ENCODE assay signal across 12 mouse cellular contexts in genomic region chr8:120224521-120225420, GRCm38 (mm10). TPM values are rescaled to one million over a fixed set of nuclear protein-coding genes. Genes with fewer than 3 reads are reported as not detected.
A peak's percentile ranks its signal among the peaks of the same experiment; 100 is the strongest.
DNase-seq lines count a peak whose midpoint lies in the region; ATAC-seq lines count a peak whose summit lies in the region.
"Had no signal": no experiment of that assay in that cellular context is flagged by ENCODE, and none has a peak within 500 bp of the region (broad histone marks: within the 10 kb centered on the region; RNA-seq: fewer than 3 reads in every experiment).

No protein-coding gene starts in this region.

- no peaks in the 10 kb centered on the region for H3K36me3 ChIP-seq in heart, embryonic 10.5 days
- H3K36me3 ChIP-seq in heart, embryonic 11.5 days (ENCODE audit: control insufficient read depth, insufficient read depth, low read length): no peaks in the 10 kb centered on the region
- H3K36me3 ChIP-seq in embryonic facial prominence, embryonic 11.5 days (replicated peaks; ENCODE audit: control insufficient read depth, insufficient read depth, low read depth, low read length): no peaks in the 10 kb centered on the region
- H3K36me3 ChIP-seq in limb, embryonic 15.5 days: no peaks in the 10 kb centered on the region
- H3K36me3 ChIP-seq in kidney, embryonic 15.5 days: no peaks in the 10 kb centered on the region

- peak overlapping the region; percentile 44 for H3K27ac ChIP-seq in heart, embryonic 10.5 days
- H3K27ac ChIP-seq in heart, embryonic 11.5 days (ENCODE audit: low read depth, low read length): no peak overlapping the region
- peak overlapping the region; percentile 52; the same call in 1 of the 2 replicates for H3K27ac ChIP-seq in embryonic facial prominence, embryonic 11.5 days (replicated peaks; ENCODE audit: low read depth, low read length)
- H3K27ac ChIP-seq in limb, embryonic 15.5 days: 0 out of 2 replicates have a peak overlapping the region, but pooled peaks have one; percentile 47
- no peak overlapping the region for H3K27ac ChIP-seq in kidney, embryonic 15.5 days

- H3K27me3 ChIP-seq in heart, embryonic 10.5 days (ENCODE audit: insufficient read depth, poor library complexity, severe bottlenecking): peaks cover 22% of the 10 kb centered on the region
- H3K27me3 ChIP-seq in heart, embryonic 11.5 days (ENCODE audit: control insufficient read depth, insufficient read depth, low read length): peaks cover 9% of the 10 kb centered on the region
- no peaks in the 10 kb centered on the region; the same call in 1 of the 2 replicates for H3K27me3 ChIP-seq in embryonic facial prominence, embryonic 11.5 days (ENCODE audit: control insufficient read depth, insufficient read depth, low read length)
- H3K27me3 ChIP-seq in limb, embryonic 15.5 days: peaks cover 6% of the 10 kb centered on the region; the same call in 1 of the 2 replicates
- H3K27me3 ChIP-seq in kidney, embryonic 15.5 days: peaks cover 30% of the 10 kb centered on the region

- H3K4me3 ChIP-seq in heart, embryonic 10.5 days: no peak overlapping the region
- H3K4me3 ChIP-seq in heart, embryonic 11.5 days (ENCODE audit: low read depth, low read length): no peak overlapping the region
- no peak overlapping the region for H3K4me3 ChIP-seq in embryonic facial prominence, embryonic 11.5 days (ENCODE audit: low read depth, low read length)
- no peak overlapping the region for H3K4me3 ChIP-seq in limb, embryonic 15.5 days
- no peak overlapping the region for H3K4me3 ChIP-seq in kidney, embryonic 15.5 days (replicated peaks)

- no peaks in the 10 kb centered on the region for H3K9me3 ChIP-seq in heart, embryonic 10.5 days
- no peaks in the 10 kb centered on the region for H3K9me3 ChIP-seq in heart, embryonic 11.5 days (replicated peaks; ENCODE audit: control insufficient read depth, low read length)
- no peaks in the 10 kb centered on the region for H3K9me3 ChIP-seq in embryonic facial prominence, embryonic 11.5 days (replicated peaks; ENCODE audit: control insufficient read depth, low read length)
- H3K9me3 ChIP-seq in limb, embryonic 15.5 days: no peaks in the 10 kb centered on the region
- H3K9me3 ChIP-seq in kidney, embryonic 15.5 days (replicated peaks): no peaks in the 10 kb centered on the region

- no peak for DNase-seq in heart, embryonic 10.5 days (ENCODE audit: low spot score)
- peak; percentile 71 for DNase-seq in A20 (ENCODE audit: low read depth, low spot score)
- peak; percentile 33 for DNase-seq in embryonic facial prominence, embryonic 11.5 days (ENCODE audit: low spot score)
- DNase-seq in cerebellum, postnatal 14 days: no peak
- DNase-seq in layer of hippocampus, adult 9-11 months: no peak
- DNase-seq: adrenal gland, postnatal 10 days; heart, adult 18-20 months; kidney, adult 9 months; left cerebral cortex, postnatal 4 days had no signal

- H3K4me1 ChIP-seq in heart, embryonic 10.5 days: peaks cover 87% of the 10 kb centered on the region
- H3K4me1 ChIP-seq in heart, embryonic 11.5 days (ENCODE audit: control insufficient read depth, insufficient read depth, low read length): peaks cover 43% of the 10 kb centered on the region
- H3K4me1 ChIP-seq in embryonic facial prominence, embryonic 11.5 days (ENCODE audit: control insufficient read depth, insufficient read depth, low read length): peaks cover 15% of the 10 kb centered on the region
- peaks cover 44% of the 10 kb centered on the region for H3K4me1 ChIP-seq in limb, embryonic 15.5 days
- peaks cover 60% of the 10 kb centered on the region for H3K4me1 ChIP-seq in kidney, embryonic 15.5 days

- H3K9ac ChIP-seq in heart, embryonic 11.5 days (ENCODE audit: low read depth, low read length): no peak overlapping the region
- peak overlapping the region; percentile 15; the same call in 1 of the 2 replicates for H3K9ac ChIP-seq in embryonic facial prominence, embryonic 11.5 days (replicated peaks; ENCODE audit: low read length)
- H3K9ac ChIP-seq in limb, embryonic 15.5 days: no peak overlapping the region
- no peak overlapping the region for H3K9ac ChIP-seq in kidney, embryonic 15.5 days

- no peak overlapping the region for H3K4me2 ChIP-seq in heart, embryonic 11.5 days
- H3K4me2 ChIP-seq in embryonic facial prominence, embryonic 11.5 days (ENCODE audit: low read depth, low read length): no peak overlapping the region
- no peak overlapping the region for H3K4me2 ChIP-seq in limb, embryonic 15.5 days
- no peak overlapping the region for H3K4me2 ChIP-seq in kidney, embryonic 15.5 days

- no peak for ATAC-seq in heart, embryonic 11.5 days (replicated peaks; ENCODE audit: insufficient number of reproducible peaks, low FRiP score, low TSS enrichment)
- no peak for ATAC-seq in embryonic facial prominence, embryonic 11.5 days (replicated peaks; ENCODE audit: insufficient number of reproducible peaks, low FRiP score, low TSS enrichment, low read depth)
- no peak for ATAC-seq in limb, embryonic 15.5 days (ENCODE audit: insufficient number of reproducible peaks, low FRiP score, low TSS enrichment, low read depth)
- no peak for ATAC-seq in kidney, embryonic 15.5 days (replicated peaks; ENCODE audit: low FRiP score)

- 51% methylated on average over 11 of the region's 11 CpGs for WGBS in heart, embryonic 10.5 days
- WGBS in heart, embryonic 11.5 days (ENCODE audit: insufficient replicate concordance): 52% methylated on average over 11 of the region's 11 CpGs
- WGBS in embryonic facial prominence, embryonic 11.5 days: 53% methylated on average over 10 of the region's 11 CpGs
- 35% methylated on average over 11 of the region's 11 CpGs for WGBS in limb, embryonic 15.5 days
- WGBS in kidney, embryonic 15.5 days: 48% methylated on average over 11 of the region's 11 CpGs

RNA-seq across cellular contexts. Expression of gene Gse1, which starts 3.5 kb away (rescaled TPM):
- 12.2 and 13.7 TPM in 2 replicates for polyA plus RNA-seq in heart, embryonic 10.5 days (2016; fragmentation: Nextera tagmentation; extraction: Ambion mirVana)
- 12.8 and 12.9 TPM in 2 replicates for polyA plus RNA-seq in heart, embryonic 11.5 days (2014; fragmentation: Nextera tagmentation; extraction: Ambion mirVana)
- polyA plus RNA-seq in embryonic facial prominence, embryonic 11.5 days (2014; fragmentation: Nextera tagmentation; extraction: Ambion mirVana): 7.5 and 8.1 TPM in 2 replicates
- polyA plus RNA-seq in limb, embryonic 15.5 days (2015; fragmentation: Nextera tagmentation; extraction: Ambion mirVana): 6.8 and 7.3 TPM in 2 replicates
- 8.3 and 10.0 TPM in 2 replicates for polyA plus RNA-seq in kidney, embryonic 15.5 days (2015; fragmentation: Nextera tagmentation; extraction: Ambion mirVana)

RNA-seq across cellular contexts. Expression of gene Fam92b, which starts 47.5 kb away (rescaled TPM):
- 0.16 and 0.31 TPM in 2 replicates for polyA plus RNA-seq in heart, embryonic 10.5 days (2016; fragmentation: Nextera tagmentation; extraction: Ambion mirVana)
- 0.41 TPM in 1 of 2 replicates, not detected in the other for polyA plus RNA-seq in heart, embryonic 11.5 days (2014; fragmentation: Nextera tagmentation; extraction: Ambion mirVana)
- 1.4 and 1.5 TPM in 2 replicates for polyA plus RNA-seq in embryonic facial prominence, embryonic 11.5 days (2014; fragmentation: Nextera tagmentation; extraction: Ambion mirVana)
- polyA plus RNA-seq in limb, embryonic 15.5 days (2015; fragmentation: Nextera tagmentation; extraction: Ambion mirVana): not detected in 2 replicates
- polyA plus RNA-seq in kidney, embryonic 15.5 days (2015; fragmentation: Nextera tagmentation; extraction: Ambion mirVana): 0.13 TPM in 1 of 2 replicates, not detected in the other

Comparison
In these comparisons a context has a peak if more than half of its experiments do, and no peak if none do; other contexts are left out.
1. H3K27ac ChIP-seq: peak in heart, embryonic 10.5 days (single experiment), embryonic facial prominence, embryonic 11.5 days (single experiment) and limb, embryonic 15.5 days (single experiment); none in heart, embryonic 11.5 days (single experiment) and kidney, embryonic 15.5 days (single experiment).
2. DNase-seq: peak in A20 (single experiment) and embryonic facial prominence, embryonic 11.5 days (single experiment); none in heart, embryonic 10.5 days (single experiment), cerebellum, postnatal 14 days (0 of 2) and layer of hippocampus, adult 9-11 months (single experiment).